Mouse (Mus musculus) kidney, adult 11 months (tissue): ENCODE data around the gene Gm32742.
"Not testable (repeated sequence)": the region's sequence is repeated elsewhere in the genome, so short reads cannot be mapped to it uniquely, and the experiment has no call there.

Experiments used
- DNase-seq: peaks from one replicate; pipeline ENCODE4 v3.0.0; 2022

The Gm32742 gene

GRCm38 (mm10) chr9:51146496-51146895 lies 18.8 kb downstream of the Gm32742 start:
- no peak for DNase-seq

DNA sequence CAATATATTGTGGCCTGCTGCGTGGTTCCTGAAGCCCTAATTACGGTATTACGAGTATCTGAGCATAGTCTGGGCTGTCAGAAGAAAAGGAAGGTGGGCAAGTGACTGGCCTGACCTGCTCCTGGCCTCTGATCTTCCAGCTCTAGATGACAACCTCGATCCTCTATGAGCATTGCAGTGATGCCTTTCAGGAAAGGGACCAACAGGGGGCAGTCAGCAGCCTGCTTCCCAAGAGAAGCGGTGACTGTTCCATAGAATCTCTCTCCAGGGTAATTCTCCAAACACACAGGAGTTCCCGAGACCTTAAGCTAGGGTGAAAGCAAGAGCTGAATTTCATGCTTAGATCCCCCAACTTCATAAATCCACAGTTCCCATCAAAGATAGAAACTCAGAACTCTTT lies 21.1 kb downstream of the Gm32742 start:
- DNase-seq, result no peak

DNA sequence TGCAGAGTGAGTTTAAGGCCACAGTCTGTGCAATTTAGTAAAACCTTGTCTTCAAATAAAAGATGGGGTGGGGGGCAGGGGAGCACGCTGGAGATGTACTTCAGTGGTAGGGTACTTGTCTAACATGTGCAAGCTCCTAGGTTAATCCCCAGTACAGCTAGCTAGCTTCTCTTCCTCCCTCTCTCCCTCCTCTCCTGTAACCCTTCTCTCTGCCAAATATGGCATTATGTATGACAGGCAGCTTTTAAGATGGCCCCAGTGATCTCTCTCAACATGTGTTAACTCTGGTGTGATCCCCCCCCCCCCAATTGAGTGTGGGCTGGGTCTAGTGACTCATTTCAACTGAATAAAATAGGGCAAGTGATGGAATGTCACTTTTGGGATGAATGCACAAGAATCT lies 21.9 kb downstream of the Gm32742 start:
- no peak for DNase-seq

GRCm38 (mm10) chr9:51140711-51141110 lies 24.6 kb downstream of the Gm32742 start:
- no peak for DNase-seq

- DNase-seq, result not testable (repeated sequence)
These were observed 25.9 kb downstream of the Gm32742 start for GRCm38 (mm10) chr9:51139401-51139800.

GRCm38 (mm10) chr9:51138301-51138700 lies 27.0 kb downstream of the Gm32742 start:
- no peak for DNase-seq

GRCm38 (mm10) chr9:51137836-51138235 lies 27.5 kb downstream of the Gm32742 start:
- no peak for DNase-seq

DNA sequence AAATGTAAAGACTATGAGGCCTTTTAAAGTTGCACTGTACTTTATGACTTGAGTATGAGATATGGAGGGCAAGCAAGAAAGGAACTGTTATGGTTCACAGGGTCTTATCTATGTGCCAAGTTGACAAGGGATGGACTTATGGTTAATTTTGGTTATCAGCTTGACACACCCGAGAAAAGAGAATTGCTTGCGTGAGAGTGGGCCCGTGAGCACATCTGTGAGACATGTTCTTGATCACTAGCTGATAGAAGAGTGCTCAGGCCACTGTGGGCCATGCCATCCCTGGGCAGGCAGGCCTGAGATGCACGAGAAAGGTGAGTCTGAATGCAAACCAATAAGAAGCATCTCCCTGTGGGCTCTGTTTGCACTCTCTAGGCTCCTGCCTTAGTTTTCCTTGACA lies 27.9 kb downstream of the Gm32742 start:
- no peak for DNase-seq

- no peak for DNase-seq
These were observed 28.3 kb downstream of the Gm32742 start for GRCm38 (mm10) chr9:51136985-51137384.

GRCm38 (mm10) chr9:51114767-51115166 lies 50.5 kb downstream of the Gm32742 start:
- no peak for DNase-seq

DNA sequence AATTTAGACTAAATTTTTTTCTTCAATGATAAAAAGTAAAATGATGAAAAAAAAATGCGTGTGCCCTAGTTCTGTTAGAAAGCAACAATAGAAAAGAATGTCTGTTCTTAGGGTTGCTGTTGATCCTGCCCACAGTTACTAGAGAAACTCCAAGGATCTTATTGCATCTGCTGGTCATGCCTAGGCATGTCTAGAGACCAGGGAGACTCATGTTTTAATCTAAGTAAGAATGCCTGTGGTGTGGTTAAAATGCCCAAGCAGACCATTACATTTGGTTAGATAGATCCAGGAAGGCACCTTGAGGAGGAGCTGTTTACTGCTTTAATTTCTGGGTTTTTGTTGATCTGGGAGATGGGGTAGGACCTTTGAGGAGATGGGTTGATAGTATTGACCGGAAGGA lies 59.6 kb downstream of the Gm32742 start:
- no peak for DNase-seq

DNA sequence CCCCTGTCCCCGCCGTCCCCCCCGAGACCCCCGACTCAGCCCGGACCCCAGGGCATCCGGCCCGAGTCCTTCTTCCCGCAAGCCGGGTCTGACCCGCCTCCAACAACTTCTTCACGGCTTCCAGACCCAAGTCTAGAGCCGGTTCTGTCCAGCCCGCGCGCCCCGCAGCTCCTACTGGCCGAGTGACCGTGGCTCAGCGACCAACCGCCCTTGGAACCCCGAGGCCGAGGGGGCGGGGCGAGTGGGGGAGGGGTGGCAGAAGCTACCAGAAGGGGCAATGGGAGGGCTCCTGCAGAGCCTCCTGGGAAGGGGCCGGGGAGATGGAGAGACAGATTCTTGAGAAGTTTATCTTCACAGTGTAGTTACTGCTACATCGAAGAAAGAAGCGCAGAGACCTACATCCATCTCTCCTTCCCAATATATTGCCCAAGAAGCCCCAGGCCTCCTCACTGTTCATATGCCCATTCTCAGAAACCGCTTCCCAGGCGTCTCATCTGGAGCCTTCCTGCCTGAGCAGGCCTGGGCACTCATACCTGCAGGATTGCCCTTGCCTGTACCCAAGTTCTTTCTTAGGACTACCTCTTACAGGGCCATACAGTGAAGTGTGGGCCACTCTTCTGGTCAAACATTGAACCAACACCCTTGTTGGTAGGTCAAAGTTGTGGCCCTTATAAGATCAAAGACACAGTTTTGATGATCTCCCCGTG lies 61.4 kb downstream of the Gm32742 start:
- peak; percentile 12 for DNase-seq

GRCm38 (mm10) chr9:51102963-51103807 lies 62.1 kb downstream of the Gm32742 start:
- DNase-seq, result peak; percentile 14

GRCm38 (mm10) chr9:51101756-51102425 lies 63.4 kb downstream of the Gm32742 start, which contains the start of gene 4833427G06Rik:
Gene 4833427G06Rik, minus strand, starts transcription at chr9:51102078.
- peak; percentile 32 for DNase-seq

DNA sequence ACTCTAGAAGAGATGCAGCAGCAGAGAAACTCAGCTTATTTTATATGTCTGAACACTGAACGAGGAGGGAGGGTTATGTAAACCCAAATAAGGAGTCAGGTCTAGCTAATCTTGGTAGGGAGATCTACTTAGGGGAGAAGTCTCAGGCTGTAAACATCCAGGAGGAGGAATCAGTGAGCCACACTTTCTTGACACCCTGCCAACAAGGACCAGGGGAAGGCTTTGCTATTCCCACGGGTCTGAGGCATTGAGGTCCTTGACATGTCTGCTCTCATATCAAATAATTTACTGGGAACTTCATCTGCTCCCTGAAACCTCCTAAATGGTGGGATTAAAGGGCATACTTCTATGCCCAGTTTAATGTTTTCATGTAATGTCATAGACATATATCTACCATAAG lies 69.0 kb downstream of the Gm32742 start:
- DNase-seq, result no peak

DNA sequence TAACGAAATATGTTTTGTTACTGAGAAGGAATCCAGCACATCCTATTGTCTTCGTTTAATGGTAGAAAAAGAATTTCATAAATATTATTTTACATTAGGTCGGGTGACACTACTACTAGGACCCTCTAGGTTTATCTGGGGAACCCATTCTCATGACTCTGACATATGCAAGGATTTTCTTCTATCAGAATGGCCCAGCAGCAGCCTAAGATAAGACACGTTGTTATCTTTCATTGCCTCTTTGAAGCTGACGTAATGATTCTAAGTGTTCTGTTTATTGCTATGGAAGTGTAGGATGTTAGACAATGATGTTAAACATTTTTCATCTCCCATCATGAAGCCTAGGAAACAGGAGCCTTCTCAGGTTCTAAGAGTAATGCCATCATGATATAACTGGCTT lies 71.6 kb downstream of the Gm32742 start:
- DNase-seq, result no peak

DNA sequence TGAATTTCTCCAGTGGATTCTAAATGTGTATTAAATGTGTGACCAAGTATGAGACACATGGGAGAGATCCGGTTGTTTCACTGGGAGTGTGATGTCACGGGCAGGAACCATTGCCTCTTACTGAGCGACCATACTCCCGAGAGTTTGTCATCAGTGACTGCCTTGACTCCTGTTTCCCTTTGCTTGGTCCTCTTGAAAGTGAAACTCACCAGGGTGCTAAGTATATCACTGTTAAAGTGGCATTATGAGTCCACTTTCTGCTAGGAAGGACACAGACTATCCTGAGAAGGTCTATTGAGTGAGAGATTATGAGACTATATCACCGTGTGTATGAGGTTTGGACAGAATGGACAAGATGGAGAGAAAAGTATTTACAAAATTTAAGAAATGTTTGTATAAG lies 83.7 kb downstream of the Gm32742 start:
- DNase-seq, result no peak
